Mouse (Mus musculus): Measurements from ENCODE around the gene Usp22. TPM values are rescaled to one million over a fixed set of nuclear protein-coding genes. Genes with fewer than 3 reads are reported as not detected.

Usp22 gene
- polyA plus RNA-seq, 2 experiments = 8.2 to 12.8 TPM

DNA sequence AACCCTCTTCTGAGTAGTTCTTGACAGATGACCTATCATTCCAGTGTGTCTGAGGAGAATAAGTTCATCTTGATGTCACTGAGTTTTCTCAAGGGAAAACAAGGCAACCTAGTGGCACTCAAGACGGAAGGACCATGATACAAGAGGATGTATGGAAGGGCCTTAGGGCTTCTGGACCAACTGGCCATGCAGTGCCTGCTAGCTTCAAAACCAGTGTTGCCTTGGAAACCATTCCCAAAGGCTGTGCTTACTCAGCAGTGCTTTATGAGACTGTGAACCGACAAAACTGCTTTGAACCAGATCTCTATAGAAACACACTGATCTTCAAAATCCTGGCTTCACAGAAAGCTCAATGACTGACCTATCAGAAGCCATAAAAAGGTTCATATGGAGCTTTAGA is 15.9 kb upstream of the Usp22 start:
- Histone ChIP-seq H3K9ac (replicated peaks) (no peak overlapping the region), H3K27ac (no peak overlapping the region), H3K4me2 (ENCODE audit: low read depth) (no peak overlapping the region), H3K4me1 (replicated peaks; ENCODE audit: control insufficient read depth in 2 of 2, insufficient read depth in 2 of 2, low read length in 1 of 2) (no peaks in the 10 kb centered on the region), H3K36me3 (replicated peaks; ENCODE audit: control insufficient read depth, insufficient read depth, low read depth) (no peaks in the 10 kb centered on the region), H3K27me3 (ENCODE audit: control insufficient read depth, insufficient read depth, low read length) (peaks cover 7% of the 10 kb centered on the region; the same call in 1 of the 2 replicates), H3K9me3 (ENCODE audit: control insufficient read depth, low read length) (no peaks in the 10 kb centered on the region), H3K4me3 (ENCODE audit: insufficient read depth in 1 of 2, low read depth in 2 of 2, low read length in 2 of 2) (no peak overlapping the region)
- TF ChIP-seq EP300 (IDR thresholded peaks at IDR 0.05; ENCODE audit: low read depth) = no peak
- TF ChIP-seq CTCF (IDR thresholded peaks at IDR 0.05; ENCODE audit: low read depth) = no peak
- ATAC-seq (ENCODE audit: insufficient read depth) = no peak
- no peak for DNase-seq (ENCODE audit: low read depth in 3 of 3, low spot score in 3 of 3)
- 51% methylated on average over 2 of the region's 2 CpGs for WGBS (ENCODE audit: insufficient replicate concordance)

DNA sequence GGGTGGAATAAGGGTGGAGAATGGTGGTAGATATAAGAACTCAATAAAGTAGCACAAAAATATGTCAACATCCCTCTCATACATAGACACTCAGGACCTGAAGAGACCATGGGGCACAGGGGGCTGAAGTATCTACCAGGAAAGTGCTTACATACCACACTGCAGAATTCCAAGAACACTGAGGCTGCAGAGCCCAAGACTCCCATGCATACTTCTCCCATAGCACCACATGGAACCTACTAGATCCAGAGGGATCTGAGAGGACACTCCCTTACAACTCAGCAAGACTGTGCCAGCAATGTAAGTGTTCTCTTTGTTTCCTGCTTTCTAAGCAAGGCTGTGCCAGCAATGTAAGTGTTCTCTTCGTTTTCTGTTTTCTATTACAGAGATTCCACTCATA is 9.0 kb upstream of the Usp22 start:
- H3K9ac ChIP-seq (replicated peaks) = no peak overlapping the region
- no peak overlapping the region for H3K4me2 ChIP-seq (ENCODE audit: low read depth)
- no peaks in the 10 kb centered on the region for H3K27me3 ChIP-seq (ENCODE audit: control insufficient read depth, insufficient read depth, low read length)
- H3K36me3 ChIP-seq (replicated peaks; ENCODE audit: control insufficient read depth, insufficient read depth, low read depth) = no peaks in the 10 kb centered on the region
- ATAC-seq (ENCODE audit: insufficient read depth) (no peak), DNase-seq (ENCODE audit: low read depth in 3 of 3, low spot score in 3 of 3) (no peak)
- TF ChIP-seq CTCF (IDR thresholded peaks at IDR 0.05; ENCODE audit: low read depth) (no peak), EP300 (IDR thresholded peaks at IDR 0.05; ENCODE audit: low read depth) (no peak)
- no peak overlapping the region for H3K27ac ChIP-seq
- H3K9me3 ChIP-seq (ENCODE audit: control insufficient read depth, low read length) = no peaks in the 10 kb centered on the region
- 46% methylated on average over 1 of the region's 1 CpGs for WGBS (ENCODE audit: insufficient replicate concordance)
- H3K4me1 ChIP-seq (replicated peaks; ENCODE audit: control insufficient read depth in 2 of 2, insufficient read depth in 2 of 2, low read length in 1 of 2) = no peaks in the 10 kb centered on the region
- H3K4me3 ChIP-seq (ENCODE audit: insufficient read depth in 1 of 2, low read depth in 2 of 2, low read length in 2 of 2) = no peak overlapping the region

DNA sequence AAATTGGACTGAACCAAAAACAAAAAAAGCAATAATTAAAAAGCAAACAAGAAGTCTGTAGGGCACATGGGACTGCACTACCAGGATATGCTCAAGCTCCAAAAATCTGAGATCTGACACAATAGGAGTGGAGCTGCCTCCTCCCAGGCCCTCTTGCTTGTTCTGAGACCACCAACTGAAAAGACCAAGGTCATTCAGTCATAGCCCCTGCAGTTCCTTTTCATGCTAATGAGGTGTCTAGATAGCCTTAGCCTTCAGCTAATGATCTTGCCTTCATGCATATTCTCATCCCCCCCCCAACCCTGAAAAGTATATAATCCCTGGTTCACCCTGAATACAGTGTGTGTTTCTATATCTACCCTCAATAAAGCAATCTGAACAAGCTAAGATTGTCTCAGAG is 6.8 kb upstream of the Usp22 start:
- no peaks in the 10 kb centered on the region for H3K9me3 ChIP-seq (ENCODE audit: control insufficient read depth, low read length)
- no peak overlapping the region for H3K4me3 ChIP-seq (ENCODE audit: insufficient read depth in 1 of 2, low read depth in 2 of 2, low read length in 2 of 2)
- no peak overlapping the region for H3K27ac ChIP-seq
- no peak overlapping the region for H3K9ac ChIP-seq (replicated peaks)
- no peaks in the 10 kb centered on the region for H3K36me3 ChIP-seq (replicated peaks; ENCODE audit: control insufficient read depth, insufficient read depth, low read depth)
- no peaks in the 10 kb centered on the region for H3K27me3 ChIP-seq (ENCODE audit: control insufficient read depth, insufficient read depth, low read length)
- ATAC-seq (ENCODE audit: insufficient read depth) = no peak
- no peaks in the 10 kb centered on the region for H3K4me1 ChIP-seq (replicated peaks; ENCODE audit: control insufficient read depth in 2 of 2, insufficient read depth in 2 of 2, low read length in 1 of 2)
- no peak for DNase-seq (ENCODE audit: low read depth in 3 of 3, low spot score in 3 of 3)
- H3K4me2 ChIP-seq (ENCODE audit: low read depth) = no peak overlapping the region
- TF ChIP-seq CTCF (IDR thresholded peaks at IDR 0.05; ENCODE audit: low read depth) = no peak
- no peak for TF ChIP-seq EP300 (IDR thresholded peaks at IDR 0.05; ENCODE audit: low read depth)

DNA sequence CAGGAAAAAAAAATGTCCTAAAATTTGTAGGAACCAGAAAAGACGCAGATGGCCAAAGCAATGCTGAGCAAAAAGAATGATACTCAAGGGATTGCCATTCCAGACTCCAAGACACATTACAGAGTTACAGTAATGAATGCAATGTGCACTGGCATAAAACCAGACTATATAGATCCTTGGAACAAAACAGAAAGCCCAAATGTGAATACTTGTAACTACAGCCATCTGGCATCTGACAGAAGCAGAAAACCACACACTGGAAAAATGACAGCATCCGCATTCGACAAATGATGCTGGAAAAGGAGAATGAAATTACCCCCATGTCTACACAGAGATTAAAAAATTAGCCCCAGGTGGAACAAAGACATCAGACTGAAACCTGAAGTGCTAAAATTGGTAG is 5.5 kb upstream of the Usp22 start:
- H3K9ac ChIP-seq (replicated peaks) = no peak overlapping the region
- no peaks in the 10 kb centered on the region for H3K27me3 ChIP-seq (ENCODE audit: control insufficient read depth, insufficient read depth, low read length)
- H3K4me3 ChIP-seq (ENCODE audit: insufficient read depth in 1 of 2, low read depth in 2 of 2, low read length in 2 of 2) = no peak overlapping the region
- H3K4me1 ChIP-seq (replicated peaks; ENCODE audit: control insufficient read depth in 2 of 2, insufficient read depth in 2 of 2, low read length in 1 of 2) = peaks cover 5 to 6% of the 10 kb centered on the region in 2 experiments
- H3K9me3 ChIP-seq (ENCODE audit: control insufficient read depth, low read length) = no peaks in the 10 kb centered on the region
- 68% methylated on average over 3 of the region's 3 CpGs for WGBS (ENCODE audit: insufficient replicate concordance)
- no peak for TF ChIP-seq EP300 (IDR thresholded peaks at IDR 0.05; ENCODE audit: low read depth)
- no peak for TF ChIP-seq CTCF (IDR thresholded peaks at IDR 0.05; ENCODE audit: low read depth)
- no peak overlapping the region for H3K27ac ChIP-seq
- H3K4me2 ChIP-seq (ENCODE audit: low read depth) = no peak overlapping the region
- no peak for ATAC-seq (ENCODE audit: insufficient read depth)
- H3K36me3 ChIP-seq (replicated peaks; ENCODE audit: control insufficient read depth, insufficient read depth, low read depth) = no peaks in the 10 kb centered on the region
- no peak for DNase-seq (ENCODE audit: low read depth in 3 of 3, low spot score in 3 of 3)

DNA sequence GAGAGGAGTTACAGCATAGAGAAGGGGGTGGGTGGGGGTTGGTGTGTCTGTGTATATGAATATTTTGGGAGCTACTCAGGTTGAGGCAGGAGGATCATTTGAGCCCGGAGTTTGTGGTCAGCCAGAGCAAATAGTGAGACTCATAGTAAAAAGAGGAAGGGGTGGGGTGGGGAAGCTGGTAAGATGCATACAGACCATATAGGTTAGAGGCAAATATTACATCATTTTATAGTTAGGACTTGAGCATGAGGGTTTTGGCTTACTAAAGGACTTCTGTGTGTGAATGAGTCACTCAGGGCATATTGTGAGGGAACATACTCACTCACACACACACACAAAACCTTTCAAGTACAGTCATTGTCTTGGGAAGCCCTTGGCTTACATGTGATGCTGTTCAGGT is 1.5 kb upstream of the Usp22 start:
- peaks cover 5 to 10% of the 10 kb centered on the region in 2 experiments for H3K4me1 ChIP-seq (replicated peaks; ENCODE audit: control insufficient read depth in 2 of 2, insufficient read depth in 2 of 2, low read length in 1 of 2)
- H3K27me3 ChIP-seq (ENCODE audit: control insufficient read depth, insufficient read depth, low read length) = no peaks in the 10 kb centered on the region
- H3K4me3 ChIP-seq (ENCODE audit: insufficient read depth in 1 of 2, low read depth in 2 of 2, low read length in 2 of 2) = no peak overlapping the region
- no peaks in the 10 kb centered on the region for H3K9me3 ChIP-seq (ENCODE audit: control insufficient read depth, low read length)
- no peak overlapping the region for H3K4me2 ChIP-seq (ENCODE audit: low read depth)
- H3K9ac ChIP-seq (replicated peaks) = no peak overlapping the region
- H3K27ac ChIP-seq = no peak overlapping the region
- no peaks in the 10 kb centered on the region for H3K36me3 ChIP-seq (replicated peaks; ENCODE audit: control insufficient read depth, insufficient read depth, low read depth)
- no peak for ATAC-seq (ENCODE audit: insufficient read depth)
- WGBS (ENCODE audit: insufficient replicate concordance) = 27% methylated on average over 1 of the region's 1 CpGs
- TF ChIP-seq EP300 (IDR thresholded peaks at IDR 0.05; ENCODE audit: low read depth) (no peak), CTCF (IDR thresholded peaks at IDR 0.05; ENCODE audit: low read depth) (no peak)
- DNase-seq (ENCODE audit: low read depth in 3 of 3, low spot score in 3 of 3) = no peak

Measured in liver, embryonic 14.5 days (tissue).